Mouse (Mus musculus) midbrain, embryonic 16.5 days (tissue): ENCODE measurements around the gene Dusp5. TPM values are rescaled to one million over a fixed set of nuclear protein-coding genes. Genes with fewer than 3 reads are reported as not detected.
A peak's percentile ranks its signal among the peaks of the same experiment; 100 is the strongest.

ENCODE experiments used
- ATAC-seq: fragments of 200-750 bp; cut with Nextera tagmentation; 2 replicates; pipeline ENCODE4 v1.8.0; 2017; ENCODE audit warnings: moderate TSS enrichment
- H3K27ac ChIP-seq: fragments of 300-500 bp; sonication (generic); 2 replicates; pipeline ENCODE4 v1.5.1; 2014; ENCODE audit warnings: mild to moderate bottlenecking, low read length, mixed read lengths
- H3K27me3 ChIP-seq: fragments of 300-500 bp; sonication (generic); 2 replicates; pipeline ENCODE4 v1.6.1; 2014; ENCODE audit warnings: low read depth, low read length, mixed read lengths; ENCODE audit not compliant: control insufficient read depth, insufficient read depth
- H3K36me3 ChIP-seq: fragments of 300-500 bp; sonication (generic); 2 replicates; pipeline ENCODE4 v1.6.1; 2014; ENCODE audit warnings: mild to moderate bottlenecking, low read length, moderate library complexity, mixed read lengths; ENCODE audit not compliant: control insufficient read depth, insufficient read depth
- H3K4me1 ChIP-seq: fragments of 300-500 bp; sonication (generic); 2 replicates; pipeline ENCODE4 v1.6.1; 2014; ENCODE audit warnings: mild to moderate bottlenecking, low read length, mixed read lengths; ENCODE audit not compliant: control insufficient read depth, insufficient read depth
- H3K4me2 ChIP-seq: fragments of 300-500 bp; sonication (generic); 2 replicates; pipeline ENCODE4 v1.6.1; 2014; ENCODE audit warnings: mild to moderate bottlenecking, low read length, mixed read lengths
- H3K4me3 ChIP-seq: fragments of 300-500 bp; sonication (generic); 2 replicates; pipeline ENCODE4 v1.5.1; 2014; ENCODE audit warnings: low read depth, mild to moderate bottlenecking, low read length, moderate library complexity, mixed read lengths
- H3K9ac ChIP-seq: fragments of 300-500 bp; sonication (generic); 2 replicates; pipeline ENCODE4 v1.6.1; 2014; ENCODE audit warnings: low read depth, low read length, mixed read lengths
- H3K9me3 ChIP-seq: fragments of 300-500 bp; sonication (generic); replicated peaks from 2 replicates; pipeline ENCODE4 v1.6.1; 2014; ENCODE audit warnings: mild to moderate bottlenecking, low read length, mixed read lengths; ENCODE audit not compliant: control insufficient read depth, poor library complexity, severe bottlenecking
- whole genome bisulfite sequencing: fragments of 180-500 bp; shearing (Covaris S2); extraction: QIAGEN DNeasy Blood & Tissue Kit; methylation state at CpG from one replicate; pipeline ENCODE4 v1.1.7; 2014; 5-methylcytosine and 5-hydroxymethylcytosine counted together
- polyA plus RNA-seq: library from polyadenylated mRNA; unstranded; fragments of >200 nt; fragmentation: Nextera tagmentation; extraction: Ambion mirVana; gene quantifications from 2 replicates; pipeline ENCODE4 v1.2.1, GENCODE M21; 2015

The Dusp5 gene
- polyA plus RNA-seq, result 2.2 and 3.0 TPM in 2 replicates

DNA sequence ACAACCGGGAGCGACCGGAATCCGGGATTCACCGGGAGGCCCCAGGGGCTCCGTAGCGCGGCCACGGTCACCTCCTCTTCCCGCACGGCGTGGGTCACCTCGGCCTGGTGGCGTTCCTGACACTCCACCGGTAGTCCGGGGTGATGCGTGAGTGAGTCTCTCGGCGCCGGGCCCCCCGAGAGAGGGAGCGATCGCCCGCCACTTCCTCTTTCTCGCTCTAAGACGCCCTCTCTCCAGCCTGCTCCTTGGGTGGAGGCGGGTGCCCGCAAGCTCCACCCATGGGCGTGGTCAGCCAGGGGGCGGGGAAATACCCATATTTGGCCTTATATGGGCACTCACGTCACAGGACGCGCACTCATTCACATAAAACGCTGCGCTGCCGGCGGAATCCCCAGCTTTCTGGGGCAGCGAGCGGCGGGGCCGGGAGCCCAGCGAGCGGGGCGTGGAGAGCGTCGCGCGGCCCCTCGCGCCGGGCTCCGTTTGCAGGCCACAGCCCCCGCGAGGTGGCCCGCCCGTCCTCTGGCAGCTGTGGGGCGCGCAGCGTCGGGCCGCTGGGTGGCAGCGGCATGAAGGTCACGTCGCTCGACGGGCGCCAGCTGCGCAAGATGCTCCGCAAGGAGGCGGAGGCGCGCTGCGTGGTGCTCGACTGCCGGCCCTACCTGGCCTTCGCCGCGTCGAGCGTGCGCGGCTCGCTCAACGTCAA, at the start of gene Dusp5:
Dusp5 (plus strand) TSS at position 358 of the 703 bp plus-strand sequence.
- Histone ChIP-seq H3K27me3 (peaks cover 23% of the 10 kb centered on the region), H3K36me3 (no peaks in the 10 kb centered on the region), H3K27ac (no peak within 1 kb of the TSS), H3K9ac (peak within 1 kb of the TSS; percentile 64), H3K4me3 (peak within 1 kb of the TSS; percentile 65), H3K4me2 (peak within 1 kb of the TSS; percentile 89), H3K9me3 (no peaks in the 10 kb centered on the region), H3K4me1 (peaks cover 14% of the 10 kb centered on the region)
- WGBS, result under 1% methylated on average over 71 of the region's 84 CpGs
- ATAC-seq, result peak; percentile 96

GRCm38 (mm10) chr19:53479590-53479989, 49.3 kb upstream of the Dusp5 start:
- H3K4me3 ChIP-seq, result no peak overlapping the region
- H3K4me1 ChIP-seq, result no peaks in the 10 kb centered on the region
- no peaks in the 10 kb centered on the region for H3K36me3 ChIP-seq
- H3K9ac ChIP-seq, result no peak overlapping the region
- no peak overlapping the region for H3K27ac ChIP-seq
- WGBS, result 88% methylated on average over 8 of the region's 8 CpGs
- H3K27me3 ChIP-seq, result no peaks in the 10 kb centered on the region
- H3K4me2 ChIP-seq, result no peak overlapping the region
- H3K9me3 ChIP-seq, result no peaks in the 10 kb centered on the region
- no peak for ATAC-seq

DNA sequence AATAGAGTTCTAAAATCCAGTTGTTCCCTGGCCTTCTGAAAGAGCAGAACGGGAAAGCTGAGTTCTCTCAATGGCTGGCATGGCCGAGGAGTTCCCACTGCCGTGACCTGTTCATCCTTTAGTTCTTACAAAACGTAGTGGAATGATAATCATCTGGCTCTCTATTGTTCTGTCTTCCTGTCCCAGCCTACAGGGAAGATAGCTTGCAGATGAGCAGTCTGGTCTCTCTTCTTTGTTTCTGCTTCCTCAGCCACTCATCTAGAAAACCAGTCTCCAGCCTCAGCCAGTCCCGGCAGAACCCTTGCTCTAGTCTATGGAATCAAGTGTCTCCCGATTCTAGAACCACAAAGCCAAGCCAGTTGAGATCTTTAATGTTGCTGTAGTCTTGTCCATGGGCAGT, 46.8 kb upstream of the Dusp5 start:
- H3K4me3 ChIP-seq, result no peak overlapping the region
- H3K4me1 ChIP-seq, result no peaks in the 10 kb centered on the region
- no peak overlapping the region for H3K27ac ChIP-seq
- no peak overlapping the region for H3K9ac ChIP-seq
- no peak overlapping the region for H3K4me2 ChIP-seq
- no peak for ATAC-seq
- H3K27me3 ChIP-seq, result no peaks in the 10 kb centered on the region
- H3K36me3 ChIP-seq, result no peaks in the 10 kb centered on the region
- 49% methylated on average over 6 of the region's 6 CpGs for WGBS
- no peaks in the 10 kb centered on the region for H3K9me3 ChIP-seq

DNA sequence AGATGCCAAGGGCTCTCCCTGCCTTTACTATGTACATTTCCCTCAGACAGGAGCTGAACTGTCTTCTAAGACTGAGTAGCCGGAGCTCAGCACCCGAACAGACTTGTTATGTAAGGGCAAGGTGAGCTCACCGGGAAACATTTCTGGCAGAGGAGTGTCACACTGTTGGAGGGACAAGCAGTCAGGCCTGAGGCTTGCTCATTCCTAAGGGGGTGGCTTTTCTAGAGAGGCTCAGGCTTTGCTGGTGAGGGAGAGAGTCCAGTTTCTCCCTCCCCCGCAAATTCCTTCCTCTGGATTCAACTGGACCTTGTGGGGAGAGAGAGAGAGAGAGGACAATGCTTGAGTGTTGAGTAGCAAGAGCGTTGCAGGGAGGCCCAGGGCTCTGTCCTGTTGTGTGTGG, 46.4 kb upstream of the Dusp5 start:
- no peaks in the 10 kb centered on the region for H3K27me3 ChIP-seq
- no peaks in the 10 kb centered on the region for H3K36me3 ChIP-seq
- H3K4me2 ChIP-seq, result no peak overlapping the region
- H3K9me3 ChIP-seq, result no peaks in the 10 kb centered on the region
- ATAC-seq, result no peak
- H3K9ac ChIP-seq, result no peak overlapping the region
- H3K4me3 ChIP-seq, result no peak overlapping the region
- no peak overlapping the region for H3K27ac ChIP-seq
- no peaks in the 10 kb centered on the region for H3K4me1 ChIP-seq
- 82% methylated on average over 5 of the region's 5 CpGs for WGBS

- Histone ChIP-seq H3K36me3 (no peaks in the 10 kb centered on the region), H3K9me3 (no peaks in the 10 kb centered on the region), H3K27me3 (no peaks in the 10 kb centered on the region), H3K9ac (no peak overlapping the region), H3K4me3 (no peak overlapping the region), H3K4me2 (no peak overlapping the region), H3K27ac (no peak overlapping the region), H3K4me1 (no peaks in the 10 kb centered on the region)
- ATAC-seq, result no peak
- 94% methylated on average over 8 of the region's 8 CpGs for WGBS
Measured at GRCm38 (mm10) chr19:53483984-53484383, 44.9 kb upstream of the Dusp5 start.

DNA sequence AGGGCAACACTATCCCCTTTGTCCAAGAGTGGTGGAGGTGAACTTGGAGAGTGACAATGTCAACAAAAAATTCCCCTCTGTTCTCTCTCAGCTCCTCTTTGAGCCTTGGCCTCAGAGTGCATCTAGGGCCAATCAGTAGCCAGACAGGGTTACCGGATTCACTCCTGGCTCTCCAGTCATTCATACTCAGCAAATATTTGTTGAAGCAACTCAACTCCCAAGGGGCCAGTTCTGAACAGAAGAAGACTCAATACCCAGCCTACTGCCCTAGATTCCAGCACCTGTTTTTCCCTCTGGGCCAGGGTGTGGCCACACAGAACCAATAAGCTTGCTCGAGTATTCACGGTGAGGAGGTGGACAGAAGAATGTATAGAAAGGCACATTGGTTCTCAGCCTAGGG, 44.0 kb upstream of the Dusp5 start:
- Histone ChIP-seq H3K36me3 (no peaks in the 10 kb centered on the region), H3K4me2 (no peak overlapping the region), H3K4me1 (no peaks in the 10 kb centered on the region), H3K4me3 (no peak overlapping the region), H3K9me3 (no peaks in the 10 kb centered on the region), H3K9ac (no peak overlapping the region), H3K27me3 (no peaks in the 10 kb centered on the region), H3K27ac (no peak overlapping the region)
- ATAC-seq, result no peak
- WGBS, result 87% methylated on average over 3 of the region's 3 CpGs

GRCm38 (mm10) chr19:53489187-53489586, 39.7 kb upstream of the Dusp5 start:
- Histone ChIP-seq H3K4me1 (no peaks in the 10 kb centered on the region), H3K9ac (no peak overlapping the region), H3K4me3 (no peak overlapping the region), H3K36me3 (no peaks in the 10 kb centered on the region), H3K9me3 (no peaks in the 10 kb centered on the region), H3K4me2 (no peak overlapping the region), H3K27ac (no peak overlapping the region), H3K27me3 (no peaks in the 10 kb centered on the region)
- 85% methylated on average over 12 of the region's 12 CpGs for WGBS
- no peak for ATAC-seq

DNA sequence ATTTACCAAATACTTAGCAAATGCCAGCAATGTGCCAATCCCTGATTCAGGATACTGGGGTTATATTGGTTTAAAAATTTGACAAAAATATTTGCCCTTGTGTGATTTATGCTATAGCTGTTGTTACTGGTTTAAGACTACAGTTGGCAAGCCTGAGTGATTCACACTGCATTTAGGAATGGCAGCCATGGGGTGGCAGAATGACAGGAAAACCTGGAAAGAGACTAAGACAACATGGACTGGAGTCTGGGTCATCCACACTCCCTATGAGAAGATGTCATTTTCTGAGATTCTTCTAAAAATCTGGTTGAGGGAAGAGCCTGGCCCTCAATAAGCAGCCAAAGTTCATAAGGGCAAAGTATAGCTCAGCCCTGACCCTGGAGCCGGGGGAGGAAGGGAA, 39.0 kb upstream of the Dusp5 start:
- no peaks in the 10 kb centered on the region for H3K4me1 ChIP-seq
- H3K4me3 ChIP-seq, result no peak overlapping the region
- H3K9me3 ChIP-seq, result no peaks in the 10 kb centered on the region
- no peaks in the 10 kb centered on the region for H3K36me3 ChIP-seq
- no peak for ATAC-seq
- H3K27ac ChIP-seq, result no peak overlapping the region
- H3K27me3 ChIP-seq, result no peaks in the 10 kb centered on the region
- no peak overlapping the region for H3K4me2 ChIP-seq
- WGBS, result 92% methylated on average over 1 of the region's 1 CpGs
- H3K9ac ChIP-seq, result no peak overlapping the region

DNA sequence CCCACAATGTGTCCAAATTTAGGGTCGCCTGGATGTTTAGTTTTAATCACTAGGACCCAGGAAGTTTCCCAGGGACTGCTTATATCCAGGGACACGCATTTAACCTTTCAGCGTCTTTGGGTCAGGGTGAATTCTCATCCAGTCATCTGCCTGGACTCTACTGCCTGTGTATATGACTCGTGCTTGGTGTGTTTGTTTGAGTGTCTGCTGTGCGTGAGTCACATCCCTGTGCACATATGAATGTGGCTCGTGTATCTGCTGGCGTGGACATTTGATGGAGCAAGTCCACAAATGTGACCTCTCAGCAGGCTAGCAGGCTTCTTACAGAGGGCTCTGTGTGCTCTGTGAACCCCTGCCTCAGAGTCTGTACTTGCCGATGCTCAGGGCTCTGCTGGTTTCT, 38.0 kb upstream of the Dusp5 start:
- WGBS, result 77% methylated on average over 8 of the region's 8 CpGs
- no peak overlapping the region for H3K4me3 ChIP-seq
- no peaks in the 10 kb centered on the region for H3K27me3 ChIP-seq

More for the DNA sequence above, 38.0 kb upstream of the Dusp5 start:
- Histone ChIP-seq H3K36me3 (no peaks in the 10 kb centered on the region), H3K9ac (no peak overlapping the region), H3K9me3 (no peaks in the 10 kb centered on the region), H3K27ac (no peak overlapping the region), H3K4me2 (no peak overlapping the region), H3K4me1 (no peaks in the 10 kb centered on the region)
- ATAC-seq, result no peak
